Mouse (Mus musculus) bone marrow macrophage, adult 2 months (primary cell): ENCODE measurements around the gene Pex11b.

ENCODE experiments used
- CTCF ChIP-seq: IDR thresholded peaks from 2 replicates; pipeline ENCODE4 v1.5.1; 2012; ENCODE audit warnings: low read depth, mild to moderate bottlenecking, low read length, moderate library complexity
- POLR2A ChIP-seq: IDR thresholded peaks from 2 replicates; pipeline ENCODE4 v1.6.1; 2012; ENCODE audit warnings: mild to moderate bottlenecking, low read depth, low read length, borderline replicate concordance

DNA sequence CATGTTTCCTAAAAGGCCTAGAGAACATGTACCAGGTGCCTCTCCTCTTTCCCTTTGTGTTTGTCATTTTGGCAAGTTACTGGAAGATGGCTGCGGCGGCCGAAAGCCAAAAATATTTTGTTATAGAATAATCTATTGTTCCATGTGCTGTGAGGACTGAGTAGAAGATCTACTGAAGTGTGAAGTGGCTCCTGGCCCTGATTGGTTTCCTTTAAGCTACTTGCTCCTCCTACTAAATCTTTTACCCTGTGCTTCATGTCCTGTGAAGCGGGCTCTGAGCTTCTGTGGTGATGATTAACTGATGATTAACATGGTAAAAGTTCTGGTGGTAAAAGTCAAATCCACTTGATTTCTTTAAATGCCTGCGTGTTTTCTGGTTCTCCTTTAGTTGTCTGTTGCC is 31.7 kb downstream of the Pex11b start:
- TF ChIP-seq CTCF: no peak
- no peak for TF ChIP-seq POLR2A
